Mouse (Mus musculus) urinary bladder, postnatal 25 days (tissue): Measurements from ENCODE around the gene Sftpd.

Source experiments
- DNase-seq: peaks from one replicate; pipeline ENCODE4 v3.0.0; 2022; ENCODE audit warnings: low spot score

Sftpd gene

GRCm38 (mm10) chr14:41185059-41185821 is at the start of gene Sftpd:
Gene Sftpd (minus strand): TSS chr14:41185149.
- no peak for DNase-seq

DNA sequence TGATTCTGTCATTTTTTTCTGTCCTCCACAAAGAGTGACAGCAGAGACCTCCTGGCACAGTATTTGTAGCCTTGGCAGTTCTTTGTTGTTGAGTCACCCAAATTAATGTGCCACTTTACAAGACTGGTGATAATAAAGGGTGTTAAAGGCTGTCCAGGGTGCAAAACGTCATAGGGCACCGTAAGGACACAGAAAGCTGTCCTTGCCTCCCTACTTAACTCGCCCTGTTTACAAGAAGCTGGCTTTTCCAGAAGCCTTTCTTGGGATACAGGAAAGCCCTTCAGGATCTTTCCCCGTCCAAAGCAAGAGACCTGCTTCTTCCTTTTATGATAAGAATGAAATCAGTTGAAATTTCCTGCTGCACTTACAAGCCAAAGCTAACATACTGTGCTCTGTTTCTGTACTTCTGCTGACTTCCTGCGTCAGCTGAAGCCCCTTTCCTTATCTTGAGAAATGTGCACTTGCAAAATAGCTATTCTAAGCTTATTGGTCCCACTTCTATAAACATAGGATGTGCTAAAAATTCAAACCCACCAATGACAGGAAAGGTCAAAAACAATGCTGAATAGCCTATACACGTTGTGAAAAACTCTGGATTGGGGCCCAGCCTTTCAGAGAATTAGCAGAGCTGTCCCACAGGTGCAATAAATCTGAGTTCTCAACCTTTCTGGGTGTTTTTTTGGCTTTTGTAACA is 13.2 kb upstream of the Sftpd start:
- no peak for DNase-seq

- no peak for DNase-seq
Measured at GRCm38 (mm10) chr14:41189496-41189895, 4.5 kb upstream of the Sftpd start.

DNA sequence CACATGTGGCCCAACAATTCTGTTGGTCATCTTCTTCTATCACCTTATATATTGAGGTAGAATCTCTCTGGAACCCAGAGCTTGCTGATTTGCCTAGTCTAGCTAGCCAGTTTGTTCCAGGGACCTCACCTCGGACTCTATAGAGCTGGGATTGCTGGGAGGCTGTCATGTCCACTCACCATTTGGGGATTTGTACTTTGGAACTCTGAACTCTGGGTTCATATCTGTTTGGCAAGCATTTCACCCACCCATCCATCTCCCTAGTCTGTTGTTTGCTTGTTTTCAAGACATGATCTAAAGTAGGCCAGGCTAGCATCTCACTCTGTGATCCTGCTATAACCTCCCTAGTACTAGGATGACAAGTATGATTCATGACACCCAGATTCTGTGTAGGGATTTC is 10.1 kb downstream of the Sftpd start:
- DNase-seq: no peak

DNA sequence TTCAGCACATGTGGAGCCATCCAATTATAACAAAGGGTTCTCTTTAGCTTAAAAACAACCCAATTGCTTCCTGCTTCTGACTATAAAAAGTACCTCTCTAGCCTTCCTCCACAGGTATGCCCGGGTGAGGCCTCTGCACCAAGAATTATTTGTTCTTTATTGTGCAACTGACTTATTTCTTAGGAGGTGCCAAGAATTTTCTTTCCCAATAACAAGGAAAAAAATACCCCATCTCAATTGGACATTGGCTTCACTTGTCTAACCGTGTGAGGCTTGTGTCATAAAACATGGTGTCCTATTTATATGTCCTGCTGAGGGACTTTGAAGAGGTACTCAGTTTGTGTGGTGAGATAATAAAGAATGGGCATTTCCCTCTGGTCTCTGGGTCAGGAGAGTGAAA is 14.4 kb downstream of the Sftpd start:
- DNase-seq: no peak

DNA sequence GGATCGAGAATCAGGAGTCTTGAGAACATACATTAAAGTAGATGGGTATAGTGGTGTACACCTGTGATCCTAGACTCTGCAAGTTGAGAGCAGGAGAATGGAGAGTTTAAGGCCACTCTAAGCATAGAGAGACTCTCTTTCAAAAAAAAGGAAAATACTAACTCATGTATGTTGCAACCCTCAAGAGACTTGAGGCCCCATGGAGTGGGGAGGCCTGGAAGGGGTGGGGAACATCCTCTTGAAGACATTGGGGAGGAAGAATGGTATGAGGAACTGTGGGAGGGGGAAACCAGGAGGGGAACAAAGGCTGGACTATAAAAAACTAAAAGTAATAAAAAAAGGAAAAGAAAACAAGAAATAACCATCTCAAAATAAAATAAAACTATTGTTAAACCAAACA is 16.4 kb downstream of the Sftpd start:
- no peak for DNase-seq

DNA sequence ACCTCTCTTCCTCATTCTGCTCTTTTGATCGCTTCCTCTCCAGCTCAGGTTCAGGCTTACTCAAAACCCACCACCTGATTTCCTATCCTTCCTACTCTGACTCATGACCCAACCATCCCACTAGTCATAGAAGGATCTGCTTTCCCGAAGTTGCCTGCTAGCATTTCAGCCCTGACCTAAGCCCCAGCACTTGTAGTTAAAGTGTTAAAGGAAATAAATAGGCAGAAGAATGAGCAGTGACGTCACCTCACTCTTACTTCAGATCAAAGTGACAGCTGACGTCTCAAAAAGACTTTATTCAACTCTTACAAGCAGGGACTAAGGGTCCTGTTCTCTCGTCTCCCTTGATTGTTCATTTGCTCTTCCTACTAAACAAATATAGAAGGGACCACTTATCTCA is 17.7 kb downstream of the Sftpd start:
- DNase-seq: no peak

DNA sequence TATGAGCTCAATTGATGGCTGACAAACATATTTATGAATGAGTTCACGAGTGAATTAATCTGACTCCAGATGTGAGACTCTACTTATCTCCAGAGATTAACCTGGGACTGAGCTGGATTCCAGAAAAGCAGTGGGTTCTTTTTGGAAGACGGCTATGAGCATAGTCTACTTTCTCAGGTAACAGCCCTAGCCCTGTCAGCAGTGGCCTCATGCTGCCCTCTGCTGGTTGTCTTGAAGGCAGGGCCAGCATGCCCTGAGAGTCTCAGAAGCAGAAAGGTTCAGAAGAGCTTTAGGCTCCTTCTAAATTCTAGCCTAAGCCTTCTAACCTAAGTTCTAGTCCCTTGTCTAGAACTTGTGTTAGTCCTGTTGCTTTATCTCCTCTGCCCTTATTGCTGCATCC is 22.3 kb downstream of the Sftpd start:
- peak; percentile 39 for DNase-seq

DNA sequence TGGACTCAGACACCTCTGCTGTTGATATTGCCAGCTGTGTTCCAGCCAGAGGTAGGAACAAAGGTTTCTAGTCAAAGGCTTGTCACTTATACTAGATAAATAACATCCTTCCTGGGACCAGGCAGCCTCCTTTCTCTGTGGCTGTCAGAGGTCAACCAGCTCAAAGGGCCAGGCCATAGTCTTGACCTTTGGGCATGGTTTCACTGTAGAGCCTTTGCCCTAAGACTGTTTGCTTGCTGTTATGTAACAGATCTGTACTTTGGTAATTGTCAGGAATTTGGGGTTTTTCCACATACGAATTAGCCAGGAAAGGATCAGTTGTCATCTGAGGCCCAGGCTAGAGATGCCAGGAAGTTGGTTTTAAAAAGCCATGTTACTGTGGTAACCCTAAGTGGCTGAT is 24.2 kb downstream of the Sftpd start:
- DNase-seq: no peak

GRCm38 (mm10) chr14:41160076-41160475 is 24.9 kb downstream of the Sftpd start:
- no peak for DNase-seq

DNA sequence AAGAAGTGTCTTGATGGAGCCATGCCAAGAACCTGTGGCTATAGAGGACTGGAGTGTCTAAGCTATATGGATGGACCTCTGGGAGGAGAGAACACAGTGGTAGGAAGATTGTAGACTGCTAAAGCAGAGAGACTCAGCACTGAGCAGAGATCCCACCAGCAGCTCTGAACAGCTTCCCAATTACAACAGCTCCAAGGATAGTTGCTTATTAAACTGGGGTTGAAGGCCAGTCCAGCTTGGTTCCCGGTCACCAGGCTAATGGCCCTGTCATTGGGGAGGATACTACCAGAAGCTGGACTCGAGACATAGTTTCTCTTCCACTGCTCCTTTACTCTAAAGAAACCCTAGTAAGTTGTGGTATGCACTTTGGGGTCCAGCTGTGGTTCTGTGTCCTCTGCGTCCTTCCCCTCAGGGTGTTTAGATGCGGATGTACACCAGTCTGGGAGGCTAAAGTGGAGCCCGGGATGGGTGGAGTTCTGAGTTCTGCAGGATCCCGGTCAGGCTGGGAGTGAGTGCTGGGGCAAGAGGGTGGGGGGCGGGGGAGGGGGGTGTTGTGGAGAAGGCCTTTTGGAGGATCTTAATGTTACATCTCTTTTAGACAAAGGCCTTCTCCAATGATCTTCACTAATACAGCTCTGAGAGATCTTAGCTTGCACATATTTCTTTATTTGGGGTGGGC is 33.6 kb downstream of the Sftpd start, which contains the start of gene Mbl1:
Mbl1 (plus strand) TSS at position 239 of the 679 bp plus-strand sequence.
- no peak for DNase-seq

DNA sequence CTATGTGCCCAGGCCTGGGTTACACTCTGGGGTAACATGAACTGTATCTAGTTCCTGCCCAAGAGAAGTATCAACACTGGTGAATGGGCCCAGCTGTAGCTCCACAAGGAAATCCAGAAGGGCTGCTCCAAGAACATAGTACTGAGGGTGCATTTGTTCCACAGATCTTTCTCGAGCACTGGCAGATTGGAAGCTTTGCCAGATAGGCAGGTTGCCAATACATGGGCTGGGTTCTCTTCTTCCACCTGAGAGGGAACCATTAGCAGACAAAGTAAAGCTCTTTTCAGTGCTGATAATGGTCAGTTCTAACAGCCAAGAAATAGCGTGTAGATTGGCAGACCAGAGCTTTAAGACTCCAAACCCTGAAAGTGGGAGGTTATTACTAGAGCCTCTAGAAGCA is 37.6 kb downstream of the Sftpd start:
- no peak for DNase-seq

GRCm38 (mm10) chr14:41146922-41147321 is 38.0 kb downstream of the Sftpd start:
- no peak for DNase-seq

- DNase-seq: no peak
Measured at GRCm38 (mm10) chr14:41146035-41146434, 38.9 kb downstream of the Sftpd start.

DNA sequence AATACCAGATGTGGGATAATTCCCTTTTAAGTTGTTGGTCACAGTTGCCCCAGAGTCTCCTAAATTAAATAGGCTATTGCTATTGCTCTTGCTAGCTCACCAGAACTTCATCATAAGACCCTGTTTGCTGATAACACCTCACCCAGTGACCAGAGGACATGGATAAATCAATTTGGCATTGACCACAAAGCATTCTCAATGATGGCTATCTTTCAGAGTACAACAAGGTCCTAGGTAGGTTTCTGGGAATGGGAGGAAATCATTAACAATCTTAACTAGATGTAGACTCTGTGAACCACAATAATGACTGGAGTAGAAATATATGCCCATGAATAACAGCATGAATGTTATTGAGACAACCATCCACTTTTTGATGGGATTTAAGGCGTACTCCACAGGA is 44.3 kb downstream of the Sftpd start:
- DNase-seq: no peak

DNA sequence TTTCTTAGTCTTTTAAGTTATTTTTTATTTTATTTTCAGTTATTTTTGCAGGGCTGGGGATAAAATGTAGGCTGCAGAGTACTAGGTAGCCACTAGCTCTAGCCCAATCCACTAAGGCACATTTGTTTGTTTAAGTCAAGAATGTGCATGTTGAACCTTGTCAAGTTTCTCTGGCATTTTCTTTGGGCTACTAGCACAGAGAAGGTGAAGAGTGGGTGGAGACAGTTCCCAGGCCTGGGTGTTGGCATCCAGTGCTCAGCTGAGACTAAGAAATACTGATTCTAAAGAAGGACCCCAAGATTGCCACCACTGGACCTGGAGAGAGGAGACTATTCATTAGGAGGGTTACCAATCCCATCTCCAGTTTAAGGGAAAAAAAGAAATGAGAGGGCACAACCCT is 47.9 kb downstream of the Sftpd start:
- no peak for DNase-seq

GRCm38 (mm10) chr14:41131540-41131939 is 53.4 kb downstream of the Sftpd start, which contains the start of gene Sftpa1:
Gene Sftpa1 (plus strand): TSS chr14:41131782.
- no peak for DNase-seq

- DNase-seq: no peak
Measured at GRCm38 (mm10) chr14:41127997-41128396, 57.0 kb downstream of the Sftpd start.

- DNase-seq: no peak
Measured at GRCm38 (mm10) chr14:41124683-41125082, 60.3 kb downstream of the Sftpd start.
